Mouse (Mus musculus) limb, embryonic 13.5 days (tissue): ENCODE results near the gene Galm. TPM values are rescaled to one million over a fixed set of nuclear protein-coding genes. Genes with fewer than 3 reads are reported as not detected.
"Not testable (repeated sequence)": the region's sequence is repeated elsewhere in the genome, so short reads cannot be mapped to it uniquely, and the experiment has no call there.

Experiments
- ATAC-seq: fragments of 200-750 bp; cut with Nextera tagmentation; 2 replicates; pipeline ENCODE4 v1.8.0; 2017; ENCODE audit warnings: low read depth, moderate number of reproducible peaks, moderate TSS enrichment; ENCODE audit not compliant: low FRiP score
- H3K27ac ChIP-seq: fragments of 300-500 bp; sonication (generic); 2 replicates; pipeline ENCODE4 v1.5.1; 2015; ENCODE audit warnings: inconsistent platforms, mild to moderate bottlenecking, moderate library complexity
- H3K27me3 ChIP-seq: fragments of 300-500 bp; sonication (generic); 2 replicates; pipeline ENCODE4 v1.6.1; 2015; ENCODE audit warnings: mild to moderate bottlenecking, inconsistent platforms
- H3K36me3 ChIP-seq: fragments of 300-500 bp; sonication (generic); 2 replicates; pipeline ENCODE4 v1.6.1; 2015; ENCODE audit warnings: inconsistent platforms, mild to moderate bottlenecking, moderate library complexity
- H3K4me1 ChIP-seq: fragments of 300-500 bp; sonication (generic); 2 replicates; pipeline ENCODE4 v1.6.1; 2015; ENCODE audit warnings: inconsistent platforms
- H3K4me2 ChIP-seq: fragments of 300-500 bp; sonication (generic); replicated peaks from 2 replicates; pipeline ENCODE4 v1.6.1; 2015; ENCODE audit warnings: inconsistent platforms, mild to moderate bottlenecking, moderate library complexity
- H3K4me3 ChIP-seq: fragments of 300-500 bp; sonication (generic); 2 replicates; pipeline ENCODE4 v1.5.1; 2015; ENCODE audit warnings: moderate library complexity, mild to moderate bottlenecking, inconsistent platforms
- H3K9ac ChIP-seq: fragments of 300-500 bp; sonication (generic); 2 replicates; pipeline ENCODE4 v1.6.1; 2015; ENCODE audit warnings: mild to moderate bottlenecking, inconsistent platforms
- H3K9me3 ChIP-seq: fragments of 300-500 bp; sonication (generic); 2 replicates; pipeline ENCODE4 v1.6.1; 2016; ENCODE audit warnings: inconsistent platforms
- WGBS: fragments of 180-500 bp; shearing (Covaris S2); methylation state at CpG from one replicate; pipeline ENCODE4 v1.1.7; 2015; 5-methylcytosine and 5-hydroxymethylcytosine counted together
- polyA plus RNA-seq: library from polyadenylated mRNA; unstranded; fragments of >200 nt; fragmentation: Nextera tagmentation; extraction: Ambion mirVana; gene quantifications from 2 replicates; pipeline ENCODE4 v1.2.1, GENCODE M21; 2015

The Galm gene
- polyA plus RNA-seq, 1 experiment from 2014 or later, result 17.2 TPM

DNA sequence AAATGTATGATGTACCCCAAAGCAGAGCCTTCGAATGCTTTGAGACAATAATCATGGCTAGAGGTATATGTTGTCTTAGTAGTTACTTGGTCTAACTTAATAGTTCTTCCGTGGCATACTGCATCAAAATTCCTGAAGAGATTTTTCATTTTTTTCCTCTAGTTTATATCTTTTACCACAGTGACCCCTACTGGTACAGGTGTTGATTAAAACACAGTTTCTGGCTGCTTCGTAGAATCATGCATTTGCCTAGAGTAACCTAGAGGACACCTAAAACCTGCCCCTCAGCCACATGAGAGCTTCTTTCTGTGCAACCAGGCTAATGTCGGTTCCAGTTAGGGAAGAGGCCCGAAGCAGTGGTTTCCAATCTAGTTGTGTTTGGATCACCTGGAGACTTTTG is 65.8 kb downstream of the Galm start:
- no peak overlapping the region for H3K4me3 ChIP-seq
- no peaks in the 10 kb centered on the region for H3K27me3 ChIP-seq
- ATAC-seq, result no peak

DNA sequence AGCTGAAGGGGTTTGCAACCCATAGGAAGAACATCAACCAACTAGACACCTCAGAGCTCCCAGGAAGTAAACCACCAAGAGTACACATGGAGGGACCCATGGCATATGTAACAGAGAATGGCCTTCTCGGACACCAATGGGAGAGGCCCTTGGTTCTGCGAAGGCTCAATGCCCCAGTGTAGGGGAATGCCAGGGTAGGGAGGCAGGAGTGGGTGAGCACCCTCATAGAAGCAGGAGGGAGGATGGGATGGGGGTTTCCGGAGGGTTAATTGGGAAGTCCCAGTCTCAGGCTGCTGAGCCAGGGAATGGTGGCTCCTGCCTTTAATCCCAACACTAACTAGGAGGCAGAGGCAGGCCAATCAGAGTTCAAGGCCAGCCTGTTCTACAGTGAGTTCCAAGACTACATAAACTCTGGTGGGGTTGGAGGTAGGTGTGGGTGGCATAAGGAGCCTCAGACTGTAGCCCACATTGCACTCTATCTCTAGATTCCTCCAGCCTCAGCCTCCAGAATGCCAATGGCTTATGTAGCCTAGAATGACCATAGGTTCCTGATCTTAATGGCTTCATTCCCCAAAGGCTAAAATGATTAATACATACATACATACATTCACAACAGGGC is 72.0 kb downstream of the Galm start:
- Histone ChIP-seq H3K27me3 (no peaks in the 10 kb centered on the region), H3K36me3 (peaks cover 84% of the 10 kb centered on the region), H3K9ac (no peak overlapping the region), H3K27ac (no peak overlapping the region), H3K4me1 (peaks cover 6% of the 10 kb centered on the region; the same call in 1 of the 2 replicates), H3K4me2 (no peak overlapping the region), H3K9me3 (no peaks in the 10 kb centered on the region), H3K4me3 (no peak overlapping the region)
- no peak for ATAC-seq
- WGBS, result 86% methylated on average over 3 of the region's 3 CpGs

More for the DNA sequence above, 65.8 kb downstream of the Galm start:
- no peak overlapping the region for H3K9ac ChIP-seq
- no peak overlapping the region for H3K4me2 ChIP-seq
- no peaks in the 10 kb centered on the region for H3K9me3 ChIP-seq
- peaks cover 7% of the 10 kb centered on the region for H3K4me1 ChIP-seq
- 76% methylated on average over 5 of the region's 5 CpGs for WGBS
- H3K27ac ChIP-seq, result no peak overlapping the region
- H3K36me3 ChIP-seq, result peaks cover 37% of the 10 kb centered on the region

DNA sequence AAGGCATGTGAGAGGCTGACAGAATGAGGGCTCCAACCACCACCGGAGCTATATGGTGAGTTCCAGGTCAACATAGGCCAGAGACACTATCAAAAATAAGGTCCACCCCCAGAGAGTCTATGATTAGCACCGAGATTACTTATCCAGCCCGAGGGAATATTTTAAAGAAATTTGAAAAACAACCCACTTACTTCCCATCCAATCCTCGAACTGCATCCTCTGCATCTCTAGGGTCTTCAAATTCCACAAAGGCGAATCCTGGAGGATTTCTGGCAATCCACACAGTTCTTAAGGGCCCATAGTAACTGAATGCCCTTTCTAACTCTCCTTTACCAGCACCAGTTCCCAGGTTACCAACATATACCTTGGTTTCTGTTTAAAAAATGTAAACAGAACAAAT is 78.4 kb downstream of the Galm start:
- peak overlapping the region; percentile 92 for H3K4me2 ChIP-seq
- peaks cover 17% of the 10 kb centered on the region; the same call in 1 of the 2 replicates for H3K4me1 ChIP-seq
- no peaks in the 10 kb centered on the region for H3K9me3 ChIP-seq
- no peak for ATAC-seq
- H3K36me3 ChIP-seq, result peaks cover 37% of the 10 kb centered on the region
- no peaks in the 10 kb centered on the region for H3K27me3 ChIP-seq
- H3K9ac ChIP-seq, result peak overlapping the region; percentile 99
- peak overlapping the region; percentile 94 for H3K4me3 ChIP-seq
- 25% methylated on average over 5 of the region's 5 CpGs for WGBS
- peak overlapping the region; percentile 99; the same call in 1 of the 2 replicates for H3K27ac ChIP-seq

DNA sequence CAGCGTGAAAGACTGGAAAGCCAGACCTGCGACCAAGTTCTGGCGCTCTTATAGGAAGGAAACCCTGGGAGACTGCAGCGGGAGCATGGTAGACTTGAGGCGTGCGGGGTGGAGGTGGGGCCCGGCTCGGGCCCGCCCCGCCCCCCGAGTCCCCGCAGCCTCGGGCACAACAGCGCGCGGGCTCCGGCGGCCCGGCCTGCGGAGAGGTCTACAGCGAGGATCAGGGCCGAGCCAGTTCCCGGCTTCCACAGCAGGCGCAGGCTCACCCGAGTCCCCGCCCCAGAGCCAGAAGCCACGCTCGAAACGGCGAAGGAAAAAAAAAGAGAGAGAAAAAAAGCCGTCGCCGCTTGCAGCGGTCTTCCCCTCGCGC is 79.0 kb downstream of the Galm start:
- Histone ChIP-seq H3K36me3 (peaks cover 33% of the 10 kb centered on the region), H3K4me2 (peak overlapping the region; percentile 92), H3K27me3 (no peaks in the 10 kb centered on the region), H3K27ac (peak overlapping the region; percentile 99), H3K9me3 (no peaks in the 10 kb centered on the region), H3K4me3 (peak overlapping the region; percentile 94), H3K4me1 (peaks cover 17% of the 10 kb centered on the region; the same call in 1 of the 2 replicates), H3K9ac (peak overlapping the region; percentile 99)
- ATAC-seq, result peak; percentile 48
- WGBS, result under 1% methylated on average over 36 of the region's 36 CpGs

DNA sequence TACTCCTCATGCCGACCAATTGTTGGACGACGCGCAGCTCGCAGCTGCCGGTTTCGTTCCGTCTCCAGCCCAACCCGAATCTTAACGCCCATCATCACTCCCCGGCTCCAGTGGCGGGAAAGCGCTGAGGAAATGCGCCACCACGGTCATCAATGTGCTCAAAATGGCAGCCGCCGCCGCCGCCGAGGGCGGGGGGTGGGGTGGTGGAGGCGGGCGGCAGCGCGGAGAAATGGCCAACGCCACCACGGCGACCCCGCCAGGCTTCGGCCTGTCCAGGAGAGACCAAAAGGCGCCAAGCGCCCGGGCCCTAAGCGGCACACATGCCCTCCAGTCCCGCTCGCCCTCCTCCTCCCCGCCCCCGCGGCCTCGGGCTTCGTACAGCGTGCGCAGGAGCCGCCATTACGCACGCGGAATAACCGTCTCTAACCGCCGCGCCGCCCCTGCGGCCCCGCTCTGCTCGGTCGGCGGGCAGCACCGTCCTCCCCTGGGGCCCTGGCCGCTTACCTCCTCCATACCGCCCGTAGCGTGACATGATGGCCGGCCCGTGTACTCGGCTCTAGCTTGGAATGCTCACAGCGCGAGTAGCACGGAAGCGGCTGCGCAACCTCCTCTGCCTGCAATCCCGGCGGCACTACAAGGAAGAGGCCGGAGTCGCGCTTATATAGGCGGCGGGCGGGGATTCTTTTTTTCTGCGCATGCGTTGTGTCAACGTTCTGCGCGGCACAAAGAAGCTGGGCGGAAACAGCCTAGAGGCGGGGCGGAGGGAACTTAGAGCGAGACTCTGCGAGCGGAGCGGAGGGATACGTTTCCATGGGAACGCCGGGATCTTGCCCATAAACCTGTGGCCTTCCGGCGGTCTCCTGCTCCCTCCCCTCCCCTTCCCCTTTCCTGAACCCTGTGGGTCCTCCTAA is 79.7 kb downstream of the Galm start, which contains the start of the genes Srsf7 and Ttc39d:
Gene Srsf7 (minus strand): TSS at position 637 of the 911 bp plus-strand sequence.
Gene Ttc39d (plus strand): TSS at position 790 of the 911 bp plus-strand sequence.
- H3K27me3 ChIP-seq, result no peaks in the 10 kb centered on the region
- H3K9me3 ChIP-seq, result no peaks in the 10 kb centered on the region
- H3K9ac ChIP-seq, result peak within 1 kb of the TSS; percentile 99
- H3K4me1 ChIP-seq, result peaks cover 17% of the 10 kb centered on the region; the same call in 1 of the 2 replicates
- H3K27ac ChIP-seq, result peak within 1 kb of the TSS; percentile 99
- H3K4me2 ChIP-seq, result peak within 1 kb of the TSS; percentile 92
- peak within 1 kb of the TSS; percentile 94 for H3K4me3 ChIP-seq
- WGBS, result under 1% methylated on average over 61 of the region's 95 CpGs
- H3K36me3 ChIP-seq, result peaks cover 27% of the 10 kb centered on the region
- ATAC-seq, result peak; percentile 93

DNA sequence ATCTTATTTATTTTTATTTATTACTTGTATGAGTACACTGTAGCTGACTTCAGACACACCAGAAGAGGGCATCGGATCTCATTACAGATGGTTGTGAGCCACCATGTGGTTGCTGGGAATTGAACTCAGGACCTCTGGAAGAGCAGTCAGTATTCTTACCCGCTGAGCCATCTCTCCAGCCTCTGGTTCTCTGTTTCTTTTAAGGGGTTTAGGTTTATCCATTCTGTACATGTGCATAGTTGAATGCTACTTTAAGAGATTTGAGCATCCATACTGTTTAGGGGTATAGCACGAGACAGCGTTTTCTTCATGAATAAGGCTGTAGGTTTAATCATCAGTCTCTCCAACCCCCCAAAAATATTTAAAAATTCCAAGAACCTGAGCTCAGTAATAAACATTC is 86.7 kb downstream of the Galm start:
- WGBS, result 89% methylated on average over 4 of the region's 4 CpGs
- H3K36me3 ChIP-seq, result not testable (repeated sequence)

DNA sequence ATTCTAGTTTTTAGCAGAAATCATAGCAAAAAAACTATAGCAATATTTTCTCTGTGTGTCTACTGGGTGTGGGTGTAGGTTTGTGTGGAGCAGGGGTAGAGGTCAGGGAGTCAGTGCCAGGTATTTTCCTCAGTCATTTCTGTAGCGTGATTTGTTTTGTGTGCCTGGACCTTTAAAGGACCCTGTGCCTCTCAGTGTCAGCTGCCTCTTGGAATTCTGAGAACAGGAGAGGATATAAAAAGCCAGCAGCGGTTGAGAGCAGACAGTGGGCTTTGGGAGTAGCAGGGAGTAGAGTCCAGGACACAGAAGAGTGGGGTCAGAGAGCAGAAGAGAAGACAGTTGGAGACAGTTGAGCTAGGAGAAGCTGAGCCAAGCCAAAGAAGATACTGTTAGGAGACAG is 92.9 kb downstream of the Galm start:
- 67% methylated on average over 2 of the region's 2 CpGs for WGBS
- Histone ChIP-seq H3K4me1 (no peaks in the 10 kb centered on the region; the same call in 1 of the 2 replicates), H3K9me3 (no peaks in the 10 kb centered on the region), H3K27ac (no peak overlapping the region), H3K27me3 (no peaks in the 10 kb centered on the region), H3K4me2 (no peak overlapping the region), H3K4me3 (no peak overlapping the region), H3K36me3 (no peaks in the 10 kb centered on the region), H3K9ac (no peak overlapping the region)
- ATAC-seq, result no peak

More for the DNA sequence above, 86.7 kb downstream of the Galm start:
- not testable (repeated sequence) for H3K9me3 ChIP-seq, H3K27me3 ChIP-seq, H3K9ac ChIP-seq, H3K4me3 ChIP-seq, H3K4me1 ChIP-seq, H3K27ac ChIP-seq, ATAC-seq, H3K4me2 ChIP-seq

DNA sequence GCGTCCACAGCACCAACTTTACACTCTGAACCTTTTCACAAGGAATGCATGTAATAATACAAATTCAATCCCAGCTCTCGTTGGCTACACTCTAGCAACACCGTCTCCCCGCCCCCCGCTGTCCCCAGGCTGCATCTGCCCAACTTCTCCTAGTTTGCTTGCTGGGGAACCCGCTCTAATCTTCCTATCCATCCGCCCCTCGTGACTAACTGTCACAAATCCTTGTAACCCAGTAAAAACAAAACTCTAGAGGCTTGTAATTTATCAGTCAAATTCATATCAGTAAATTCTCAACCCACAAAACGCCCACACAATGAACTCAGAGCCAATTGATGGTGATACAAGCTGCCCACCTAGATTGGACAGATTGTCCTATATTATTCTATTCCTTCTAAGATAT is 93.9 kb downstream of the Galm start:
- Histone ChIP-seq H3K4me2 (no peak overlapping the region), H3K27me3 (no peaks in the 10 kb centered on the region), H3K36me3 (no peaks in the 10 kb centered on the region), H3K9ac (no peak overlapping the region), H3K4me1 (no peaks in the 10 kb centered on the region; the same call in 1 of the 2 replicates), H3K27ac (no peak overlapping the region), H3K9me3 (no peaks in the 10 kb centered on the region), H3K4me3 (no peak overlapping the region)
- no peak for ATAC-seq
- 67% methylated on average over 9 of the region's 9 CpGs for WGBS

DNA sequence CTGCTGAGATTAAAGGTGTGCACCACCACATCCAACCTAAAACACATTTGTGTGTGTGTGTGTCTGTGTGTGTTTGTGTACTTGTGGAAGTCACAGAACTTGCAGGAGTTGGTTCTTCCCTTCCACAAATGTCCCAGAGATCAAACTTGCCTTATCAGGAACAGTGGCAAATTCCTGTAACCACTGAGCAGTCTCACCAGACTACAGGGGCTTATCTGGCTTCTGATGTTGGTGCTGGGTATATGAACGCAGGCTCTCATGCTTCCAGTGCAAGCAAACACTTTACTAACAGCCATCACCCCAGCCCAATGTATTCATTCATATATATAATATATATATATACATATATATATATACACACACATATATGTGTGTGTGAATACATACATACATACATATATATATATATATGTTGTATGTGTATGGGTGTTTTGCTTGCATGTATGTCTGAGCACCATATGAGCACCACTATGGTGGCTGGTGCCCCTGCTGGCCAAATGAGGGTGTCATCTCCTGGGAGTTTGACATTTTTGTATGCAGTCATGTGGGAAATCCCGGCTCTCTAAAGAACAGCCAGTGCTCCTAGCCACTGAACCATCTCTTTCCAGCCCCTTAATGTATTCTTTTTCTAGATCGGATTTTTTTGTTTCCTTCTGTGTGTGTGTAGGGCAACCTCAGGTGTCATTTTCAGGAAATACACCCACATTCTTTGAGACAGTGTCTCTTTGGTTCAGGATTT is 94.8 kb downstream of the Galm start:
- Histone ChIP-seq H3K4me2 (no peak overlapping the region), H3K9me3 (no peaks in the 10 kb centered on the region), H3K27ac (no peak overlapping the region), H3K36me3 (no peaks in the 10 kb centered on the region), H3K4me1 (no peaks in the 10 kb centered on the region; the same call in 1 of the 2 replicates), H3K27me3 (no peaks in the 10 kb centered on the region), H3K4me3 (no peak overlapping the region), H3K9ac (no peak overlapping the region)
- 75% methylated on average over 3 of the region's 3 CpGs for WGBS
- ATAC-seq, result no peak

DNA sequence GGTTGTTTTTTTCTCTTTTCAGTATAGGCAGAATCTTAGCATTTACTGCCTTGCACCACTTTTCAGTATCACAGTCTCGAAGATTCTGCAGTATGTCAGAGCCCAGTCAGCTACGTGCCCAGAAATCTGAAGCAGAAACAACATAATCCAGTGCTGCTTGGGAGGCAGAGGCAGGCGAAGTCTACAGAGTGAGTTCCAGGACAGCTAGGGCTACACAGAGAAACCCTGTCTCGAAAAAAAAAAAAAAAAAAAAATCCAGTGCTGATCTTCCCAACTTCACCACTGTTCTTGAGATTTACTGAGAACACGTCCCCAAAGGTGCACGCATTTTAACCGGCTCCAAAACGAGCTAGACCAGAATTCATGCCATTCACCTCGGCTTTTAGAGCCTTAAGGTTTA is 96.6 kb downstream of the Galm start:
- no peak for ATAC-seq
- Histone ChIP-seq H3K4me1 (no peaks in the 10 kb centered on the region; the same call in 1 of the 2 replicates), H3K36me3 (peaks cover 5% of the 10 kb centered on the region; the same call in 1 of the 2 replicates), H3K4me2 (peak overlapping the region; percentile 76), H3K27me3 (no peaks in the 10 kb centered on the region), H3K4me3 (peak overlapping the region; percentile 62), H3K9ac (peak overlapping the region; percentile 77), H3K9me3 (no peaks in the 10 kb centered on the region), H3K27ac (peak overlapping the region; percentile 91)
- WGBS, result 14% methylated on average over 9 of the region's 9 CpGs

DNA sequence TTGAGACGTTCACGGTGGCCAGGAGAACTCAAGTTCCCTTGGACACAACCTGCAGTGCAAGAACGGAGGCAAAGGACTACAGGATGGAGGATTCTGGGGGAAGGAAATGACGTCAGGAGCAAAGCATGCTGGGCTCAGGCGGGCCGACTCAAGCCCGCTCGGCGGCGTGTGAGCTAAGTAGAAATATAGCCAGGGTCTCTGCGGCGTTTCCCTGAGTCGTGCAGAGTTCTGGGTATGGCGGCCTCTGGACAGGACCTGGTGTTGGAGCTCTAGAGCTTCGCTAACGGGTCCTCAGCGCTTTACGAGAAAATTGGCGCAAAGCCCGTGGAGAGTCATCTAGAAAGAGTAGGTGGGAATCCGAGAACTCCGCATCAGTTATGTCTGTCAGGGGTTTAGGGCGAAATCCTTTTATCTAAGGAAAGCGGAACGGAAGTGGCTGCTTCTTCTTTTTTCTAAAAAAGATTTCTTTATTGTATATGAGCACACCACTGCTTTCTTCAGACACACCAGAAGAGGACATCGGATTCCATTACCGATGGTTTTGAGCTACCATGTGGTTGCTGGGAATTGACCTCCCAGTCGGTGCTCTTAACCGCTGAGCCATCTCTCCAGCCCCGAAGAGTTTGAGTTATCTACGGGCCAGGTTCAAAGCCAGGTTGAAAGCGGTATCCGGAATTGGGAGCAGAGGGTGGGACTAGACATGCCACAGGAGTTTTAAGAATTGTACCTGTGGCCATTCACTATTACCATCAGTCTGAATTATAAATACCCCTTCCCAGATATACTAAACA is 97.2 kb downstream of the Galm start, which contains the start of gene Gemin6:
Gene Gemin6 (plus strand): TSS at position 116 of the 791 bp plus-strand sequence.
- peak; percentile 98 for ATAC-seq
- Histone ChIP-seq H3K27me3 (no peaks in the 10 kb centered on the region), H3K27ac (peak within 1 kb of the TSS; percentile 91), H3K36me3 (peaks cover 8% of the 10 kb centered on the region; the same call in 1 of the 2 replicates), H3K4me2 (peak within 1 kb of the TSS; percentile 76), H3K4me1 (no peaks in the 10 kb centered on the region; the same call in 1 of the 2 replicates), H3K9ac (peak within 1 kb of the TSS; percentile 77), H3K9me3 (no peaks in the 10 kb centered on the region), H3K4me3 (peak within 1 kb of the TSS; percentile 62)
- WGBS, result under 1% methylated on average over 33 of the region's 33 CpGs
